Mouse (Mus musculus) urinary bladder, postnatal 10 days (tissue): Measurements from ENCODE around the gene Bnip3.
A peak's percentile ranks its signal among the peaks of the same experiment; 100 is the strongest.

Experiments
- DNase-seq: peaks from one replicate; pipeline ENCODE4 v3.0.0; 2022; ENCODE audit warnings: low spot score

Gene Bnip3

GRCm38 (mm10) chr7:138909277-138910192 is at the start of gene Bnip3:
Gene Bnip3 (minus strand): TSS chr7:138909519.
- DNase-seq: peak; percentile 47

- DNase-seq: no peak
Observed at GRCm38 (mm10) chr7:138957106-138957505, 47.8 kb upstream of the Bnip3 start.

GRCm38 (mm10) chr7:138955787-138956186 is 46.5 kb upstream of the Bnip3 start:
- DNase-seq: no peak

- no peak for DNase-seq
Observed at GRCm38 (mm10) chr7:138948309-138948708, 39.0 kb upstream of the Bnip3 start.

- DNase-seq: no peak
Observed at GRCm38 (mm10) chr7:138947741-138948140, 38.4 kb upstream of the Bnip3 start.

- DNase-seq: no peak
Observed at GRCm38 (mm10) chr7:138945668-138946067, 36.3 kb upstream of the Bnip3 start.

- no peak for DNase-seq
Observed at GRCm38 (mm10) chr7:138942301-138942700, 33.0 kb upstream of the Bnip3 start.

- DNase-seq: no peak
Observed at GRCm38 (mm10) chr7:138941571-138941970, 32.3 kb upstream of the Bnip3 start.

- DNase-seq: no peak
Observed at GRCm38 (mm10) chr7:138940612-138941461, 31.5 kb upstream of the Bnip3 start, which contains the start of gene Jakmip3. Gene Jakmip3 (plus strand): TSS chr7:138940730.

- no peak for DNase-seq
Observed at GRCm38 (mm10) chr7:138940256-138940611, 30.9 kb upstream of the Bnip3 start.

- DNase-seq: no peak
Observed at GRCm38 (mm10) chr7:138938991-138939390, 29.7 kb upstream of the Bnip3 start.

GRCm38 (mm10) chr7:138934523-138934922 is 25.2 kb upstream of the Bnip3 start:
- no peak for DNase-seq

GRCm38 (mm10) chr7:138928456-138928855 is 19.1 kb upstream of the Bnip3 start:
- DNase-seq: no peak

- DNase-seq: no peak
Observed at GRCm38 (mm10) chr7:138923756-138924425, 14.6 kb upstream of the Bnip3 start.

GRCm38 (mm10) chr7:138921611-138922010 is 12.3 kb upstream of the Bnip3 start:
- DNase-seq: no peak

GRCm38 (mm10) chr7:138919156-138919944 is 10.0 kb upstream of the Bnip3 start:
- DNase-seq: no peak

GRCm38 (mm10) chr7:138913616-138914015 is 4.3 kb upstream of the Bnip3 start:
- no peak for DNase-seq

- DNase-seq: no peak
Observed at GRCm38 (mm10) chr7:138910193-138910562, 859 bp upstream of the Bnip3 start.

GRCm38 (mm10) chr7:138908768-138909276 is 497 bp downstream of the Bnip3 start:
- DNase-seq: no peak

- no peak for DNase-seq
Observed at GRCm38 (mm10) chr7:138907976-138908375, 1.3 kb downstream of the Bnip3 start.

GRCm38 (mm10) chr7:138907043-138907442 is 2.3 kb downstream of the Bnip3 start:
- DNase-seq: no peak
